Mouse (Mus musculus) thymus, postnatal 14 days (tissue): ENCODE data around the gene Myh10.

Experiments
- DNase-seq: peaks from one replicate; pipeline ENCODE4 v3.0.0; 2021

The Myh10 gene

DNA sequence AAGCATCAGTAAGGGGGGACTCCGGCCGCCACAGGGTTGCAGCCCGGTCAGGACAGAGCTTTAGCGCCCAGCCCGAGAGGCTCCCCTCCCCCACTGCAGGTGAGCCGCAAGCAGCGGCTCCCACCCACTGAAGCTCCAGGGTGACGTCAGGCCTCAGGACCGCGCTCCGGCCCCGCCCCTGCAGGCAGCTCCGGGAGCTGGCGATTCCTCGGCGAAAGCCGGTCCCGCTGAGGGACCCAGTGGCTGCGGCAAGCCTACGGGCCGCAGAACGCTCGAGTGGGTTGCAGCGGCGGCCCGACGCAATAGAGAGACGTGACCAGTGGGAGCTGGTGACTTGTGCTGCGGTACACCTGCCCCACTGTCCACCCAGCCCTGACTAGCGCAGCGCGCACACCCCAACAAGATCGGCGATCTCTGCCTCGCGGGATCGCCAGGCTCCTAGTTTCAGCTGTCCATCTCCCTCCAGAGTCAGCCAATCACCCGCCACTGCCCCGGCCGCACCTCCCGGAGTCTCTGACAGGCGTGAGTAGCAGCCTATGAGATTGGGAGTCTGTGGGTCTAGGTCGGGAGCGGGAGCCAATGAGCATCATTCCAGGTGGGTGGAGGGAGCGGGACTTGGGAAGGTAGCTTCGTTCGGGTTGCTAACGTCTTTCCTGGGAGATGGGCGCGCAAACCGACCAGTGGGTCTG is at the start of gene Myh10:
Gene Myh10, plus strand, starts transcription at position 239 of the 689 bp plus-strand sequence.
- peak; percentile 97 for DNase-seq

DNA sequence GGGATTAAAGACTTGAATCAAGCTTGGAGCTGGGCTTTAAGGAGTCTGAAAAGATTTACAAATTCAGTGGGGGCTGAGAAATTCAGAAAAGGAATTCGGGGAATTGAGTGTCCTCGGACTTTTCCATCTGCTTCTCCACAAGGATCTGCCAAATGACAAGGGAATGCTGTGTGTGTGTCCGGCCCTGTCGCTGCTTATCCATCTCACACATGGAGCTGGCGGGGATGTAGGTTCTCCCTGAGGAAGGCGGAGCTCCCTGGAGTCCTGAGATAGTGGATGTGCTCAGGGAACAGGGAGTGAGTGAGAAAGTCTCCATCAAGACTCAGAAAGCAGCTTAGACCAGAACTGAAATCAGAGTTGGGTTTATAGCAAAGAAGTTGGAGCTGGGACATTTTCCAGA is 46.6 kb upstream of the Myh10 start:
- DNase-seq = no peak

DNA sequence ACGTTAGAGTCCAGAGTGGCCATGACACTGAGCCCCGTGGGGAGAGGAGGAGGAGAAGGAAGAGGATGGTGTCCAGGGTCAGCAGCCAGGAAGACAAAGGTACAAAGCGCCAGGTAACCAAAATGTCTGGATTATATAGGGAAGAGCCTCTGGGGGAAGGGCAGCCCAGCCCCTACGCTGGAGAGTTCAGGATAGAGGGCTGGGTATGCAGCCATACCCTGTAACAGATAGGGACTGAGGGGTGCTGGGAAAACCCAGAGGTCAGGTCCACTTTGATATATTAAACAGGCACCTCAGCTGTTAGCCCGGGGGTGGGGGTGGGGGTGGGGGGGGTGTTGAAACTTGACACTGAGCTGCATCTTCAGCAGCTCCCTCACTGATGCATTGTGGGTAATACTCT is 43.6 kb upstream of the Myh10 start:
- DNase-seq = no peak

DNA sequence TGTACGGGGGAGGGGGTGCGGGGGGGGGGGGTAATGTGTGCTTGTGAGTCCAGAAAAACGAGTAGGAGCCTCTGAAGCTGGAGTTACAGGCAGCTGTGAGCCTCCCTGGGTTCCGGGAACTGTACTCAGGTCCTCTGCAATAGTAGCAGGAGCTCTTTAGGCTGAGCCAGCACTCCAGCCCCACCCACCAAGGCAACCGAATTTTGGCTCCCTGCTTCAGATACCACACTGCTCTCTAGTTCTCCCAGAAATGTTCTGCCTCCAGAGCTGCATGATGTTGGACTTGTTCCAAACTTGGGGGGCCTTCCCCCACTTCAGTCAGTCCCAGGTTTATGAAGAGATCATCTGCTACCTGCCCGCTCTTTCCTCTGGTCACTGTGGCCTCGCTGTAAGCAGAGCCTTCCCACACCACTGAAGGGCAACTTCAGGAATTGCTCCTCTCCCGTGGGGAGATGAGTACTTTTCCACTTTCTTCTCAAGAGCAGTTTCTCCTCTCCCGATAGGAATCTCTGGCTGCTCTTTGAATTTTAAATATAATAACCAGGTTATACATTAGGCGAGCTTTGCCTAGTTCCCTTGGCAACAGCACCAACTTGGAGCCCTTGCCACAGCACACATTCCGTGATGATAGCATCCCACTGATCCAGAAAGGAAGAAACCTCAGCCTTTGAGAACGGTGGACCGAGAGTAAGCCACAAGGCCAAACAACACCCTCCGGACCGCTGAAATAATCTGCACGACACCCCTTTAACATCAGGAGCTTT is 42.8 kb upstream of the Myh10 start:
- no peak for DNase-seq

DNA sequence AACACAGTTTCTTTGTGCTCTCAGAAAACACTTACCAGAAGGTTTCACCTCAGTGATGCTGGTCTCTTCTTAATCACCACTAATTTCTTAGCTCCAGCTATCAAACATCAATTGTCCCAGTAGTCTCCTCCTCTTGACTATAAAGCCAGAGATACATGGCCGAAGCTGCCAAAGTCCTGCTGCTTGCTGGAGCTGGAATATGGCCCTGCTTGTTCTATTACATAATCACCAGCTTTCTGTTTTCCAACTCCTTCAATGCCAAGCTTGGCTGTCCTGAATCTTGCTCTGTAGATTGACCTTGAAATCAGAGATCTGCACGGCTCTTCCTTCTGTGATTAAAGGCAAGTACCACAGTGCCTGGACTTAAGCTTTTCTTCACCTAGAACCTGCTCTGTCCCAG is 39.8 kb upstream of the Myh10 start:
- no peak for DNase-seq

DNA sequence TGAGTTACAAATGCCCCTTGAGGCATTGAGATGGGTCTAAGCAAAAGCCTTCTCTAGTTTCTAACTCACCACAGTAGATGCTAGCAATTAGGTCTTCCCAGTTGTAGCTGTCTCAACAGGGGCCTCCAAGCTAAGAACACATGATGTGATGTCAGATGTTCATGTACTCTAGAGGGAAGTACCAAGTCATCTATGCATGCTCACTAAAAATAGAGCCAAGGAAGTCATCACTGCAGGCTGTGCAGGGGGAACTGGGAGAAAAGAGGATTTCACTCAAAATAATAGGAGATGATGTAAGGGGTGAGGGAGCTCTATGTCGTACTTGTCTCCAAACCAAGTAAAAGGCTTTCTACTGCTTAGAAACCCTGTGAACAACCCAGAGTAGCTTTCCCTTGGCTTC is 35.8 kb upstream of the Myh10 start:
- DNase-seq = no peak

DNA sequence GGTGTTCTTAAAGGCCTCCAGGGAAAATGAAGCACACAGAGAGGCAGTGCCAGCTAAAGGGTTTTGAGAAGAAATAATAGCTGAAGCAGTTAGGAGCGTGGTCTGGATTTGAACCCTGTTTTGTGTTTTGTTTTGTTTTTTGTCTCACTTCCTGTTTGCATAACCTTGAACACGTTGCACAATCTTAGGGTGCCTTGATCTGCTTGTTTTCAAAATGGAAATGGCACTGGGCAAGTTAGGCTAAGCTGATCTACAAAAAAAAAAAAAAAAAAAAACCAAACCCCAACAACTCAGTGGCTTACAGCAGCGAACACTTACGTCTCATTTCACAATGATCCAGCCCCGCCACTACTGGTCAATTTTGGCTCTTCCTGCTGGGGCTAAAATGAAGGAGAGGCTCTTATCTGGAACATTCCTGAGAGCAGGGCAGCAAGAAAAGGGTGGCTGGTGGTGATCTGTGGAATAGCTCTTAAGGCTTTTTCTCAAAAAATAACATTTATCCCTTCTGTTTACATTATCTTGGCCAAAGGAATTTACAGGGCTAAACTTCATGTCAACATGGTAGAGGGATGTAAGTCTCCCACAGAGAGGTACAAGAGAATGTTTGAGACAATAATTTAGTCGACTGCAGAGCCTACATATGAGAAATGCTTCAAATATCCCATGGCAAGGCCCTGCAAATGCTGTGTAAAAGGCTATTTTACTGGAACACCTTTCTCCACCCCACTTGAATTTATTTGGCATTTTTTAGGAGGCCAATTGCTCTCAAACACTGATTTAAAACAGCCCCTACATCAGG is 34.3 kb upstream of the Myh10 start:
- DNase-seq = no peak

DNA sequence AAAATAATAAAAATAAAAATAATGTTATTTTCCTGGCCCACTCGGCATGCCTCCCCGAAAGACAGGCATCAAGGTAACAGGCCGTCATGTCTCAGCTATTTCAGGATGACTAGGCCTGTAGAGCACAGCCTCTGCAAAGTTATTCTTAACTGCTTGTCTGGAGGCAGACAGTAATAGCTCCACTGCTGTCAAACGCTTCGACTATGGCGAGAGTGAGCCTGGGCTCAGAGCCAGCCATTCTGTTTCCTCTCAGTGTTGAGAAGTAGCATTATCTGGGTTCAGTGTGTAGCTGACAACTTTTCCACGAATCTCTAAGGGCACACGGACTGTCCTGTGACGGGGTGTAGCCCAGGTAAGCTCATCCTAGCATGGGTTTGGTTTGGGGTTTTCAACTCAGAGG is 33.5 kb upstream of the Myh10 start:
- no peak for DNase-seq

DNA sequence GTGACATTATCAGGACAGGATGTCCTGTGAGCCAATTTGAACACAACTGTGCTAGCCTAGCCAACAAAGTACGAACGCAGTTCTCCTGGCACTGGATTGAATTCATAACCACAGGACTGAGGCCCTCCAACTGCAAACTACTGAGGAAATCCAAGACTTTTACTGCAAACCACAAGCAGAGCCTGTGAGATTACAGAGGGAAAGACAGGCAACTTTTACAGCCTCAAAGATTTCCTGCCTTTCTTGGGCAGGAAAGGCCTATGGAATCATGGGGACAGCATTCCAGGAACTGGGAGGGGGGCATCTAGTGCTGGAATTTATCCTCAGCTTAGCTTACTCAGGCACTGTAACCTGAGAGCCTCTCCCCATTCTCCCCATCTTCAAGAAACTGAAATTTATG is 26.0 kb upstream of the Myh10 start:
- no peak for DNase-seq

DNA sequence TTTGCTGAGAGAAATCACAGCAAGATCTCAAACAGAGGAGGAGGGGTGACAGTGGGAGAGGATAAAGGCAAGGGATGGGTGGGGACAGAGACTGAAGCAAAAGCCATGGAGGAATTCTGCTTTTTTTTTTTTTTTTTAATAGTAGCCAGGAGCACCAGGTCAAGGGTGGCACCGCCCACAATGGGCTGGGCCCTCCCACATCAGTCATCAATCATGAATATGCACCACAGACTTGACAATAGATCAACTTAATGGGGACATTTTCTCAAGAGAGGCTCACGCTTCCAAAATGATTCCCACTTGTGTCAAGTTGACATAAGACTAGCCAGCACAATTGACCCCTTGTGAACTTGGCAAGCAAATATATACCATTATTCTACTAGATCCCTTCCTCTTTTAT is 25.1 kb upstream of the Myh10 start:
- DNase-seq = no peak

DNA sequence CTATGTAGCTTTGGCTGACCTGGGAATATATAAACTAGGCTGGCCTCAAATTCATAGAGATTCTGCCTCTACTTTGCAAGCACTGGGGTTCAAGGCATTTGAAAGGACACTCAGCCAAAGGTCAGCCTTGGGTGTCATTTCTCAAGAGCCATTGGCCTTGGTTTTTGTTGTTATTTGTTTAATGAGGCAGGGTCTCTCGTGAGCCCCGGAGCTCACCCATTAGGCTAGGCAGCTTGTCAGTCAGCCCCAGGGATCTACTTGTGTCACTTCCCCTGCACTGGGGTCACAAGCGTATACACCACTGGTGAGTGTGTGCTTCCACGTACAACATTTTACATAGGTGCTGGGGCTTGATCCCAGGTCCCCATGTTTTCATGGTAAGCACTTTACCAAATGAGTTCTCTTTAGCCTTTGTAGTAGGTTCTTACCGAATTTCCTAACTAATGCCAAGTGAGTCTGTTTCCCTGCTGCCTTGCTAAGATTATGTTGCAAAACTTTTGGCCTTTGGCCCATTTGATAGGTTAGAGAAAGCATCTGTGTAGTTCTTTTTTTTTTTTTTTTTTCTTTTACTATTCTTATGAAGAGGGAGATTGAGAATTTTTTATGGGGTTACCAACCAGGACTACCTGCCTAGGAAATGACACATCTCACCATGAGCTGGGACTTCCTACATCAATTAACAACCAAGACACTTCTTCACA is 18.9 kb upstream of the Myh10 start:
- no peak for DNase-seq

DNA sequence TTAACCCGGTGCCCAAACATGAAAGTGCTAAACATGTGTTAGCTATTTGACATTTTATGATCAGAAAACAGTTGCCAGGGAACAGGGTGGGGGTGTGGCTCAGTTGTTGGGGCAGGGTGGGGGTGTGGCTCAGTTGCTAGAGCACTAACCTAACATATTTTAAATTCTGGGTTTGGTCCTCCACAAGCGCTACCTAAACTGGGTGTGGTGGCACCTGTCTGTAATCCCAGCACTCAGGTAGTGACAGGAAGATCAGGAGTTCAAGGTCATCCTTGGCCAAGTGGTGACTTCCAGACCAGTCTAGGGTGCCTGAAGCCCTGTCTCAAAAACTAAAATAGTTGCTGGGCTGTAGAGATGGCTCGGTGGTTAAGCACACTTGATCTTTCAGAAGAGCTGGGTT is 17.3 kb upstream of the Myh10 start:
- no peak for DNase-seq

DNA sequence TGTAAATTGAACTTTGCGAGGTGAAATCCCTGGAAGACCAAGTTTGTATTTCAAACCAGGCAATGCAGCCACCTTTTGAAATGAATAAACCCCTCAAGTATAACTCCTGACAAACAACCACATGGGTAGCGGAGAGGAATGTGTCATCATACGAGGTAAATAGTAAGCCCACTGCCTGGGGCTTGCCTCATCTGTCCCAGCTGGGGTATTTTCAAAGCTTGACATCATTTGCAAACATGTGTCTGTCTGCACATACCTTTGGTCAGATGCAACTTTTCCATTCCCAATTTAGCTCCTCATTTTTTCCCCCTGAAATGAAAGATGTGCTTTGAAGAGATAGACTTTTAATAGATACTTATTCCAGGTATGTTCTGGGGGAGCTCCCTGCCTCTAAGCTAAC is 16.7 kb upstream of the Myh10 start:
- DNase-seq = no peak

DNA sequence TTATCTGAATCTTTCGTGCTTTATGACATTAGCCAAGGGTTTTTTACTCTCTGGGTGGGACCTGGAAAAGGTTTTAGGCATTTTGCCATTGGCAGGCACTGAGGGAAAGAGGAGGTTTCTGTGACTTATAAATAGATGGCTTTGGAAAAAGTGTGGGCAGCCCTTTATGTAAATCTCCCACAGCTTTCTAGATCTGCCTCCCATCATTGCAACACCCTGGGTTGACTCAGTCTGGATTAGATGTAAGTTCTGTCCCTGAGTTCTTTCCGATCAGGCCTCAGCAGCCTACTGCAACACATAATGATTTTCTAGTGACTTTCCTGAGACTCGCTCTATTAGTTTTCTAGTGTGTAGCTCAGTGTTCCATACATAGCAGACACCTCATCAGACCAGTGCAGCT is 16.1 kb upstream of the Myh10 start:
- no peak for DNase-seq

DNA sequence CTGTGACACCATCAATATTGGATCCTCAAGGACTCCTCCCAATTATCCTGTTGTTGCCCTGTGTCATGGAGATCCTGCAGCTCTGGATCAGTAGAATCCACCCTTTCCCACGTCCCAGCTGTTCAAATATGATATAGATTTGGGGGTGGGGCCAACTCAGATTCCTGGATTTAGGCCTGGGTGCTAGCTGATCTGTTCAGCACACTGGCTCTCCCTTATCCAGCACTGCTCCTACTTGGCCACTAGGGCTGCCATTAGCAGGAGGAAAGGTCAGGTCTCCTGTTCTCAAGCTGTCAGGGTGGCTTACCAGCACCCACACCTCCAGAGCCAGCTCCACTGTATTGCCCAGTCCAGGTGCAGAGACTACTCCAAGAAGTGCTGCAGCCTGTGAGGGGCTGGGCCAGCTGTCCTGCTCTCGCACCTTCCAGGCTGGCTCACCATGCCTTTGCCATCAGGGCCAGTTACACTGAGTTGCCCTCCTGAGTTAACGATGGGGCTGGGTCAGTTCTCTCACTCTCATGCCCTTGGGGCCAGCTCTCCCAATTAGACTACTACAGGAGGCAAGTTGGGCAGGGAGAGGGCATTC is 10.0 kb upstream of the Myh10 start:
- DNase-seq = no peak

DNA sequence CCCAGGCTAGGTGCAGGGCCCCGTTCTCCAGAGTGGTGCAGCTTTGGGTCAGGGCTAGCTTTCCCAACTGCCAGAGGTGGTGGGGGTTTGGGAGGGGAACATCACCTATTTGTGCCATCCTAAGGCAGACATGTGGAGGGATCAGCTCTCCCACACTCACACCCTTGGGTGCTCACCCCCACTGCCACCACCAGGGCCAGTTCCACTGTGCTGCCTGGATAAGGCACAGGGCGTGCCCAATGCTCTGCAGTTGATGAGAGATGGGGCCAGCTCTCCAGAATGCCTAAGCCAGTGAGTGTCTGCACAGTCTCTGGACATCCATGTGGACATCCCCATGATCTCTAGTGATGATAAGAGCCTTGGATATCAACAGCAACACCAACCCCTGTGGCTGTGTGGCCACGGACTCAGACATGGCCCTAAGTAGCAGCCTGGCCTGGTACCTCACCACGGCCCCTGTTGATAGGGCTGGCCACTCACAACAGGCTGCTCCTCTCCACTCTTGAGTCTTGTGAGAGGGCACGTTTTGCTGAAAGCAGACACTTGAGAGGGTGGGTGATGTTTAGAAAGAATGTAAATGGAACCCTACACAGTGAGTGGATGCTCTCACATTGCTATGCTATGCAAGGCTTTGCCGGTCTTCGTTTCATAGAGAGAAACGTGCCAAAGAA is 9.1 kb upstream of the Myh10 start:
- no peak for DNase-seq

DNA sequence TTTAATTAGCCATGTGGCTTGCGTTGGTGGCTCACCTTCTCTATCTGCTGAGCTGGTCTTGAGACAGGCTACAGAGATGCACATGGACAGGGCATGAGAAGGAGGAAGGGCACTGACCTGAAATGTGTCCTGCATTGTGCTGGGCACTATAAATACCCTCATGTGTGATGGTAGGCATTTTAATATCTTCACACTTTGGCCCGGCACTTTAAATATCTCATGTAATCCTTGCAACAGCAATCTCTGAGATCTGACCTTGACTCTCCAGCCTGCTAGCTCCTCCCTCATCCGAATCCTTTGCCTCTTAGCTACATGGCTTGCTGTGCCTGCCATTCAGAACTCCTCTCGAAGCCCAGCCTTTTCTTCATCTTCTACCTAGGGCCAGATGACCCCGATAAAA is 5.4 kb upstream of the Myh10 start:
- no peak for DNase-seq

DNA sequence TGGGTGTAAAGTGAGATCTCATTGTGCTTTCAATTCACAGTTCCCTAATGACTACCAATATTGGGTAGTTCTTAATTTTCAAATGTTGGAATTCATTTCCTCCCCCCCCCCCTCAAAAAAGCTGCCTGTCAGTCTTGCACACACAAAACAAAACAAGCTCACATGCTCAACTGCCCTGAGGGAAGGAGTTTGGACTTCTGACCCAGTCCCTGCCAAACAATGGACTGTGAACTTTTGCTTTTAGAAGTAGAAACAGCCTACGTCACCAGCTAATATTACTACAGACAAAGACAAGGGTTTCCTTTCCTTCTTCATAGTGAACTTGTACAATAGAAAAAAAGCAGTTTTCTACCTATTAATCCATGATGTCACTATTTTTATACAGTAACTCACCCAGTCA is 2.1 kb upstream of the Myh10 start:
- no peak for DNase-seq

DNA sequence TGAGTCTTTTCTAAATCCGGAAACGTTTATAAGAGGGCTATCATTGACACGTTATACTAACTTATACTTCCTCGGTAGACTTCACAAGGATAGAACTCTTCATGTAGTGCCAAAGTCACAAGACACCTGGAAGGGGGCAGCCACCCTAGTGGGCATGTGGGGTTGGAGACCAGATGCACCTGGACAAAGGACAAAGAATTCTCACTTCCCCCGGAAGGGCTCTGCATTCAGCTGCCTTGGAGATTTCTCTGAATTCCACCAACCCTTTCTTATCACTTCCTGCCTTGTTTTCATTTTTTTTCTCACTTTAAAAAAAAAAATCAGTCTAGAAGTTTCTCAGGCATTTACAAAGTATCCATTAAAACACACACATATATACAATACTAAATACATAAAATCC is 894 bp upstream of the Myh10 start:
- DNase-seq = peak; percentile 16

DNA sequence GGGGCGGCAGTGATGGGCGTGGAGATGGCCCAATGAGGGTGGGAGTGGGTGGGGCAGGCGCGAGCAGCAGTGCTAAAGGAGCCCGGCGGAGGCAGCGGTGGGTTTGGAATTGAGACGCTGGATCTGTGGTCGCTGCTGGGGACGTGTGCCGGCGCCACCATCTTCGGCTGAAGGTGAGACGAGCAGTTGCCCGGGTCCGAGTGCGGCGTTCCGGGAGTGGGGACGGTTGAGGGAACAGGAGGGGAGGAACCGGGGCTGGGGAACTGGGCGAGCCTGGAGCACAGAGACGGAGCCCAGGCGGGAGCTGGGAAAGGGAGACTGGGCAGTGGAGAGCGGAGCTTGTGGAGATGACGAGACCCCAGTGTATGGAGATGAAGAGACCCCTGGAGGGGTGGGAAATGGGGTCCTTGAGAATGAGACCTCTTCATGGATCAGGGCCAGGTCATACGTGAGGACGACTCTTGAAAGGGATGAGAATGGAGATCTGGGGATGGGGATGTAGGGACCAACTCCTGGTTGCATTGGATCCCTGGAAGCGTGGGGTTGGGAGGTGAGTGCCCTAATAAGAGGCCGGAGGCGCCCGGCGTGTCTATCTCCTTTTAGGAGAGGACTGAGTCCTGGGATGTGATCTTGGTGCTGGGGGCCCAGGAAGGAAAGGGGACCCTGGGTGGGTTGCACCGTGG is 792 bp downstream of the Myh10 start:
- no peak for DNase-seq

DNA sequence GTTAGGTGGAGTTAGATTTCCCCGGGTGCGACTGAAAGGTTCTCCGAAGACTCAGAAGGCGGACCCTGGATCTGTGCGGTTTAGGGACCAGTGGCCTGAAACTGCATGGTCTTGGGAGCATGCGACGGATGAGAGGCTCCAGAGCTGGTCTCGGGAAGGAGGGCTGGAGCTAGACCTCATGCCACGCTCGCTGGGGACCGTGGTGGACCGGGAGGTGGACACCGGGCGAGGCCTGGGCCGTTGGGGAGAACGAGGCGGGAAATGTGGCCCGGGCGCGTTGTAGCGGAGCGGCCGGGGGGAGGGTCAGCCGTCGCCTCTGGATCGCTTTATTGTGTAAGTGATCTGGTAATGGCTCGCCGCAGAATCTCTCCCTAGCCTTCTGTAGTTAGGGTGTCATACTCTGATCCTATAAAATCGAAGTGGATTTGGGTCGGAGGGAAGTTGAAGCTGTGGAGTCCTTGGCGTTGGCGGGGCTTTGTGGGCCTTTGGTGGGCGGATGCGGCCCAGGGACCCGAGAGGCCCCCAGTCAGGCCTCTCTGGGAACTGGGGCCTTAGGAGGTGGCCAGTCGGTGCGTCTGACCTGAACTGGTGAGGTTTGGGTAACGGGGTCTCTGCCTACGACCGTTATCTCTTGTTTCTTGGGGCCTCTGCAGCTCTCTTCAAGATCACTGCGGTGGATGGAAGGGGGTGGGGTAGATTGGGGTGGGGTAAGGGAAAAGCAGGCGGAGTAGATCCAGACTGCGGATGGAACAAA is 1.5 kb downstream of the Myh10 start:
- DNase-seq = peak; percentile 20
